Mouse (Mus musculus) heart, adult 2 months (tissue): Measurements from ENCODE around the gene Vip. TPM values are rescaled to one million over a fixed set of nuclear protein-coding genes. Genes with fewer than 3 reads are reported as not detected.

Experiments
- DNase-seq, 2 experiments: peaks; one replicate each; pipeline ENCODE4 v3.0.0; 2021
- H3K27ac ChIP-seq: fragments of 200-600 bp; 2 replicates; pipeline ENCODE4 v1.8.1; 2022
- H3K27me3 ChIP-seq: fragments of 200-500 bp; 2 replicates; pipeline ENCODE4 v1.6.1; 2012; ENCODE audit warnings: mild to moderate bottlenecking, low read length, inconsistent platforms, mixed read lengths; ENCODE audit not compliant: control insufficient read depth, insufficient read depth
- H3K36me3 ChIP-seq: fragments of 200-500 bp; 2 replicates; pipeline ENCODE4 v1.6.1; 2012; ENCODE audit warnings: low read length, inconsistent platforms; ENCODE audit not compliant: control insufficient read depth, insufficient read depth
- H3K4me1 ChIP-seq: fragments of 200-500 bp; 2 replicates; pipeline ENCODE4 v1.6.1; 2011; ENCODE audit warnings: low read length; ENCODE audit not compliant: control insufficient read depth, insufficient read depth
- H3K4me3 ChIP-seq: fragments of 200-600 bp; 2 replicates; pipeline ENCODE4 v1.8.1; 2022
- H3K79me2 ChIP-seq: fragments of 200-500 bp; replicated peaks from 2 replicates; pipeline ENCODE4 v1.6.1; 2012; ENCODE audit warnings: mild to moderate bottlenecking, inconsistent platforms, low read length, moderate library complexity, mixed read lengths; ENCODE audit not compliant: control insufficient read depth, insufficient read depth
- H3K9ac ChIP-seq: fragments of 200-500 bp; 2 replicates; pipeline ENCODE4 v1.6.1; 2012; ENCODE audit warnings: low read depth, mild to moderate bottlenecking, control low read depth, inconsistent platforms, low read length, mixed read lengths
- CTCF ChIP-seq: fragments of 200-600 bp; IDR thresholded peaks from 2 replicates; pipeline ENCODE4 v1.8.1; 2022; ENCODE audit warnings: antibody characterized with exemption, mild to moderate bottlenecking, moderate library complexity
- EP300 ChIP-seq: fragments of 200-500 bp; IDR thresholded peaks from 2 replicates; pipeline ENCODE4 v1.6.1; 2011; ENCODE audit warnings: low read depth, low read length, control low read depth; ENCODE audit not compliant: insufficient read depth
- POLR2A ChIP-seq: fragments of 200-500 bp; IDR thresholded peaks from 2 replicates; pipeline ENCODE4 v1.6.1; 2011; ENCODE audit warnings: mild to moderate bottlenecking, low read depth, low read length, control low read depth; ENCODE audit not compliant: insufficient read depth
- WGBS: fragments of 180-500 bp; shearing (Covaris S2); methylation state at CpG from one replicate; pipeline ENCODE4 v1.1.7; 2018; 5-methylcytosine and 5-hydroxymethylcytosine counted together
- intact Hi-C: fragments of 180-260 bp; cut with DNase I; formaldehyde crosslinking; loops from one replicate; pipeline ENCODE4 v1.15.1; 2025
- long read RNA-seq: library from polyadenylated mRNA; stranded (forward); transcript quantifications from one replicate; pipeline ENCODE4 v2.0.0, GENCODE M21; 2021
- polyA plus RNA-seq: library from polyadenylated mRNA; depleted of rRNA; stranded (reverse); fragments of >200 nt; gene quantifications from 2 replicates; pipeline ENCODE4 v1.2.3, GENCODE M21; 2012; rRNA removed
- total RNA-seq, 2 experiments: library from RNA; stranded (reverse); gene quantifications; 2 replicates each; pipeline ENCODE4 v1.2.3; 2021

Gene Vip
- total RNA-seq: not detected
- polyA plus RNA-seq: not detected in 2 replicates
- long read RNA-seq: 0 reads

- Histone ChIP-seq H3K27me3 (0 out of 2 replicates have a peak, but pooled peaks cover 1% of the 10 kb centered on the region), H3K36me3 (no peaks in the 10 kb centered on the region), H3K4me1 (no peaks in the 10 kb centered on the region), H3K79me2 (no peaks in the 10 kb centered on the region), H3K9ac (no peak within 1 kb of the TSS), H3K27ac (no peak within 1 kb of the TSS), H3K4me3 (no peak within 1 kb of the TSS)
- no peak for DNase-seq
- intact Hi-C loops: loop anchor here (10.0 kb wide), 1 partner anchor 146 kb away; no protein-coding TSS in a partner anchor
- 27% methylated on average over 8 of the region's 8 CpGs for WGBS
- no peak for TF ChIP-seq EP300
- TF ChIP-seq POLR2A: no peak
Observed at GRCm38 (mm10) chr10:5639112-5639511, at the start of gene Vip. Vip (plus strand) TSS chr10:5639218.

- peaks cover 6% of the 10 kb centered on the region for H3K4me1 ChIP-seq
- WGBS: 78% methylated on average over 2 of the region's 2 CpGs
- TF ChIP-seq POLR2A (peak; percentile 46; the same call in 1 of the 2 replicates), CTCF (no peak), EP300 (no peak)
- H3K27ac ChIP-seq: peak overlapping the region; percentile 40; the same call in 1 of the 2 replicates
- H3K36me3 ChIP-seq: no peaks in the 10 kb centered on the region
- peak in 1 of 2 experiments; percentile 14 for DNase-seq
- intact Hi-C loops: loop anchor here (5.0 kb wide), 2 partner anchors 39 to 79 kb away; partner anchors contain the start of gene Syne1
- H3K9ac ChIP-seq: peak overlapping the region; percentile 16; the same call in 1 of the 2 replicates
- H3K27me3 ChIP-seq: no peaks in the 10 kb centered on the region
- no peaks in the 10 kb centered on the region for H3K79me2 ChIP-seq
- no peak overlapping the region for H3K4me3 ChIP-seq
Observed at GRCm38 (mm10) chr10:5591061-5591460, 48.0 kb upstream of the Vip start.

GRCm38 (mm10) chr10:5591996-5592395, 47.0 kb upstream of the Vip start:
- 33% methylated on average over 4 of the region's 4 CpGs for WGBS
- H3K36me3 ChIP-seq: no peaks in the 10 kb centered on the region
- no peaks in the 10 kb centered on the region for H3K27me3 ChIP-seq
- H3K4me1 ChIP-seq: peaks cover 6% of the 10 kb centered on the region
- intact Hi-C loops: loop anchor here (5.0 kb wide), 2 partner anchors 40 to 80 kb away; partner anchors contain the start of gene Syne1
- peak; percentile 39 to 66 for DNase-seq
- H3K4me3 ChIP-seq: peak overlapping the region; percentile 15
- TF ChIP-seq CTCF (no peak), EP300 (peak; percentile 83), POLR2A (peak; percentile 74; the same call in 1 of the 2 replicates)
- peak overlapping the region; percentile 61; the same call in 1 of the 2 replicates for H3K9ac ChIP-seq
- peak overlapping the region; percentile 81 for H3K27ac ChIP-seq
- no peaks in the 10 kb centered on the region for H3K79me2 ChIP-seq

GRCm38 (mm10) chr10:5593464-5593863, 45.6 kb upstream of the Vip start, which contains the start of gene Myct1:
Myct1 (plus strand) TSS chr10:5593775.
- Histone ChIP-seq H3K27ac (peak within 1 kb of the TSS; percentile 81), H3K79me2 (no peaks in the 10 kb centered on the region; the same call in 1 of the 2 replicates), H3K27me3 (no peaks in the 10 kb centered on the region), H3K4me1 (peaks cover 6% of the 10 kb centered on the region), H3K9ac (peak within 1 kb of the TSS; percentile 77), H3K36me3 (no peaks in the 10 kb centered on the region), H3K4me3 (peak within 1 kb of the TSS; percentile 48)
- TF ChIP-seq CTCF: no peak
- TF ChIP-seq POLR2A: peak; percentile 71
- TF ChIP-seq EP300: peak; percentile 84; the same call in 1 of the 2 replicates
- peak in 1 of 2 experiments; percentile 44 for DNase-seq
- intact Hi-C loops: loop anchor here (5.0 kb wide), 2 partner anchors 41 to 81 kb away; partner anchors contain the start of gene Syne1
- 5% methylated on average over 5 of the region's 5 CpGs for WGBS

- no peaks in the 10 kb centered on the region for H3K36me3 ChIP-seq
- peak overlapping the region; percentile 81 for H3K27ac ChIP-seq
- peak overlapping the region; percentile 48 for H3K4me3 ChIP-seq
- TF ChIP-seq POLR2A (no peak), EP300 (no peak), CTCF (no peak)
- peaks cover 6% of the 10 kb centered on the region for H3K4me1 ChIP-seq
- peak overlapping the region; percentile 76 for H3K9ac ChIP-seq
- WGBS: 45% methylated on average over 5 of the region's 5 CpGs
- no peak for DNase-seq
- no peaks in the 10 kb centered on the region; the same call in 1 of the 2 replicates for H3K79me2 ChIP-seq
- intact Hi-C loops: loop anchor here (5.0 kb wide), 2 partner anchors 42 to 82 kb away; partner anchors contain the start of gene Syne1
- H3K27me3 ChIP-seq: no peaks in the 10 kb centered on the region
Observed at GRCm38 (mm10) chr10:5594457-5594856, 44.6 kb upstream of the Vip start.

- DNase-seq: no peak
- TF ChIP-seq POLR2A (no peak), CTCF (no peak), EP300 (no peak)
- H3K79me2 ChIP-seq: no peaks in the 10 kb centered on the region; the same call in 1 of the 2 replicates
- H3K4me3 ChIP-seq: peak overlapping the region; percentile 48
- no peaks in the 10 kb centered on the region for H3K27me3 ChIP-seq
- peak overlapping the region; percentile 81 for H3K27ac ChIP-seq
- peak overlapping the region; percentile 74 for H3K9ac ChIP-seq
- H3K4me1 ChIP-seq: peaks cover 3% of the 10 kb centered on the region; the same call in 1 of the 2 replicates
- H3K36me3 ChIP-seq: no peaks in the 10 kb centered on the region
- 24% methylated on average over 6 of the region's 6 CpGs for WGBS
- intact Hi-C loops: loop anchor here (5.0 kb wide), 1 partner anchor 1164 kb away; the partner anchor contains the start of genes Armt1 and Rmnd1
Observed at GRCm38 (mm10) chr10:5596559-5596958, 42.5 kb upstream of the Vip start.
